Mouse (Mus musculus) hindlimb bud, embryonic 11.5 days (tissue): ENCODE results near the gene Trim56.

Experiments used
- DNase-seq: peaks from one replicate; pipeline ENCODE4 v3.0.0-alpha.2; 2012; ENCODE audit warnings: low read depth, low spot score; ENCODE audit errors: extremely low spot score

Gene Trim56

GRCm38 (mm10) chr5:137077187-137077586 lies 38.8 kb downstream of the Trim56 start:
- DNase-seq = no peak

- no peak for DNase-seq
These were observed 39.6 kb downstream of the Trim56 start for GRCm38 (mm10) chr5:137076191-137076930.

GRCm38 (mm10) chr5:137075726-137076125 lies 40.3 kb downstream of the Trim56 start:
- DNase-seq = no peak

- DNase-seq = no peak
These were observed 41.8 kb downstream of the Trim56 start for GRCm38 (mm10) chr5:137074191-137074651.

- no peak for DNase-seq
These were observed 42.9 kb downstream of the Trim56 start for GRCm38 (mm10) chr5:137073141-137073540.

- peak; percentile 41 for DNase-seq
These were observed 43.7 kb downstream of the Trim56 start, which contains the start of gene Serpine1 for GRCm38 (mm10) chr5:137072079-137072960. Serpine1 (minus strand) TSS chr5:137072268.

GRCm38 (mm10) chr5:137070881-137071605 lies 45.0 kb downstream of the Trim56 start:
- no peak for DNase-seq

GRCm38 (mm10) chr5:137068711-137069110 lies 47.3 kb downstream of the Trim56 start:
- DNase-seq = no peak

GRCm38 (mm10) chr5:137065923-137066322 lies 50.1 kb downstream of the Trim56 start:
- no peak for DNase-seq

- no peak for DNase-seq
These were observed 50.6 kb downstream of the Trim56 start for GRCm38 (mm10) chr5:137065454-137065853.

- DNase-seq = no peak
These were observed 53.4 kb downstream of the Trim56 start for GRCm38 (mm10) chr5:137062601-137063000.

GRCm38 (mm10) chr5:137061809-137062481 lies 54.1 kb downstream of the Trim56 start:
- no peak for DNase-seq
